Mouse (Mus musculus): ENCODE measurements around the gene Ddah2. TPM values are rescaled to one million over a fixed set of nuclear protein-coding genes. Genes with fewer than 3 reads are reported as not detected.

The Ddah2 gene
- polyA plus RNA-seq, 1 experiment from 2014 or later: 227 TPM

DNA sequence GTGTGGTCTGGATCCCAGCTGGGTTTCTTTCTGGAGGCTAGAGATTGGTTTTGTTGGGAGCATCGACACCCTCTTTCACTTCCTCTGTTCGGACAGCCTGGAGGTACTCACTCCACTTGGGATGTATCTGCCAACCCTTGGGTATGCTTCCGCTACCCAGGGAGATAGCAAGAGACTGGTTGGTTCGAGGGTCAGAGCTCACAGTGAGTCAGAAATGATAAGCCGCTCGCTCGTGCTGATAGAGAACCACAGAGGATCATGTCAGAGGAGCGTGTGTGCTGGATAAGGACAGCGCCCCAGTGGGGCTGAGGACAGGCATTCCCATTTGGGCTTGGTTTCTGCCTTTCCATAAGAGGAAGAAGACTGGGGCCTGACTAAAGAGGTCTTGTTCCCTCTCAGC, 20.9 kb downstream of the Ddah2 start:
- H3K36me3 ChIP-seq (ENCODE audit: insufficient read depth, low read length): no peaks in the 10 kb centered on the region
- no peak overlapping the region for H3K4me2 ChIP-seq (ENCODE audit: low read length)
- H3K27me3 ChIP-seq (ENCODE audit: insufficient read depth, low read length): no peaks in the 10 kb centered on the region; the same call in 1 of the 2 replicates
- peaks cover 3% of the 10 kb centered on the region; the same call in 1 of the 2 replicates for H3K4me1 ChIP-seq (replicated peaks; ENCODE audit: insufficient read depth, low read length)
- ATAC-seq (replicated peaks; ENCODE audit: low FRiP score, low read depth): no peak
- no peak for TF ChIP-seq CTCF (IDR thresholded peaks at IDR 0.05; ENCODE audit: low read depth)
- no peak overlapping the region for H3K9ac ChIP-seq (ENCODE audit: low read depth, low read length)
- no peak for DNase-seq (ENCODE audit: low spot score)
- H3K9me3 ChIP-seq (replicated peaks; ENCODE audit: low read length): no peaks in the 10 kb centered on the region
- 66% methylated on average over 9 of the region's 9 CpGs for WGBS
- no peak overlapping the region for H3K4me3 ChIP-seq (replicated peaks; ENCODE audit: low read depth, low read length)
- H3K27ac ChIP-seq: no peak overlapping the region

DNA sequence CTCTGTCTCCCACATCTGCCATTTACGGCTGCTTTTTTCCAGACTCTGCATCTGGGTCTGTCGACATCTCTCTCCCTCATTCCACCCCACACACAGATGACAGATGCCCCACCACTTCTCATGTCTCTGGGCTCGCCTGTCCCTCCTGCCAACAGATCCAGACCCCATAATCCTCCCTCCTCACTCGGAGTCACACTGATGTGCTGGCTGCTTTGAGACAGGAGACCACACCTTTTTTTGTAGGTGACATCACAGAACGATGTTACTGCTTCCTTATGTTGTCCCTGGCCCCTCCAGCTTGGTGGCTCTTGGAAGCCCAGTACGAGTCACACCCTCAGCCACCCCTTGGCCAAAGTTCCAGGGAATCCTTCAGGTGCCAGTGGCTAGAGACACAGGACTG, 21.4 kb downstream of the Ddah2 start:
- no peaks in the 10 kb centered on the region; the same call in 1 of the 2 replicates for H3K27me3 ChIP-seq (ENCODE audit: insufficient read depth, low read length)
- 40% methylated on average over 6 of the region's 6 CpGs for WGBS
- no peaks in the 10 kb centered on the region for H3K9me3 ChIP-seq (replicated peaks; ENCODE audit: low read length)
- DNase-seq (ENCODE audit: low spot score): no peak
- H3K4me2 ChIP-seq (ENCODE audit: low read length): no peak overlapping the region
- ATAC-seq (replicated peaks; ENCODE audit: low FRiP score, low read depth): no peak
- H3K4me3 ChIP-seq (replicated peaks; ENCODE audit: low read depth, low read length): no peak overlapping the region
- TF ChIP-seq CTCF (IDR thresholded peaks at IDR 0.05; ENCODE audit: low read depth): no peak
- no peak overlapping the region for H3K9ac ChIP-seq (ENCODE audit: low read depth, low read length)
- peaks cover 3% of the 10 kb centered on the region; the same call in 1 of the 2 replicates for H3K4me1 ChIP-seq (replicated peaks; ENCODE audit: insufficient read depth, low read length)
- H3K27ac ChIP-seq: no peak overlapping the region
- no peaks in the 10 kb centered on the region for H3K36me3 ChIP-seq (ENCODE audit: insufficient read depth, low read length)

DNA sequence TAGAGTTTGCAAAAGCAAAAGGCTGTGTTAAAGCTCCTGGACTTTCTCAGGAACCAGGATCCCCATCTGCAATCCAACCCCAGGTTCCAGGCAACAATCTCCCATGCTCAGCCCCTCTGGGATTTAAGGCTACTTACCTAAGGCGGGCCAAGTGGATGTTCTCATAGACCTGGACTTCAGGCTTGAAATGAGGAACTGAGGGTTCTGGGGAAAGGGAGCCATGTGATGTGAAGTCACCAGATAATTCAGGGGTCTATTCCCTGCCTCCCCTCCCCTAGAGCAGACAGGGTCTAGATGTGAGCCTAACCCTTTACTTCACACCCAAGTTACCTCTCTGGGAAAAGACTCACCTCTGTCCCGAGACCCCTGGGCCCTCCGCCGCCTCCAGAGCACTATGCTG, 21.9 kb downstream of the Ddah2 start:
- no peak for DNase-seq (ENCODE audit: low spot score)

DNA sequence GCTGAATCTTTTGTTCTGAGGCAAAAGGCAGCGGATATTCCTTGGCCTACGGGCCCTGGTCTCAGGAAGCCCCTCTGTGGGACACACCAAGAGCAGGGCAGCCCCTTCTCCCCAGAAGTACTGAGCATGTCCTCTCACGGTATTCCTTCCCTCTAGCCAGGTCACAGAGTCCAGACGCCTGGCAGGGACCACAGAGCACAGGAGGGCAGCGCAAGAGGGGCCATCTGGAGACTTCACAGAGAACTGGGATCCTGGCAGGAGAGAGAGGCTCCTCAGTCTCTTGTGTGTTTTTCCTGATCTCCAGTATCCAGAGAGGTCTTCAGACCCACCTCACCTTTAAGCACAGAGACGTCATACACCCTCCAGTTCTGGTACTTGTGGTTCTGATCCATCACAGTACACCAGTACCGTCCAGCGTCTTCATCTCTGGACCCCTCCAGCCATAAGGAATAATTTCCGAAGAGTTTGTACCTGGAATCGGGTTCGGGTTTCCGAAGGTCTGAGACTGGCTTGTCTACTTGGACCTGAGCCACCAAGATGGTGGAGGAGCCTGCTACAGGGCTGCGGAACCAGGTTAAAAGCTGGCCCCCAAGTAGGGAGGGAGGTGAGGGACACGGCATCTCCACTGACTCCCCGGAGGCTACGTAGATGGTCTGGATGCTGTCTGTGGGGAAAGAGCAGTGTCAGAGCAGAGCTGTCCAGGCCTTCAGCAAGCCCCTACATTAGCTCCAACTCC, 24.2 kb downstream of the Ddah2 start:
- H3K27ac ChIP-seq: no peak overlapping the region
- H3K4me1 ChIP-seq (replicated peaks; ENCODE audit: insufficient read depth, low read length): no peaks in the 10 kb centered on the region
- 84% methylated on average over 16 of the region's 16 CpGs for WGBS

More for the DNA sequence above, 21.9 kb downstream of the Ddah2 start:
- Histone ChIP-seq H3K36me3 (ENCODE audit: insufficient read depth, low read length) (no peaks in the 10 kb centered on the region), H3K9me3 (replicated peaks; ENCODE audit: low read length) (no peaks in the 10 kb centered on the region), H3K4me1 (replicated peaks; ENCODE audit: insufficient read depth, low read length) (peaks cover 3% of the 10 kb centered on the region; the same call in 1 of the 2 replicates), H3K4me3 (replicated peaks; ENCODE audit: low read depth, low read length) (no peak overlapping the region), H3K27ac (no peak overlapping the region), H3K27me3 (ENCODE audit: insufficient read depth, low read length) (no peaks in the 10 kb centered on the region; the same call in 1 of the 2 replicates), H3K9ac (ENCODE audit: low read depth, low read length) (no peak overlapping the region), H3K4me2 (ENCODE audit: low read length) (no peak overlapping the region)
- no peak for TF ChIP-seq CTCF (IDR thresholded peaks at IDR 0.05; ENCODE audit: low read depth)
- 81% methylated on average over 4 of the region's 4 CpGs for WGBS
- no peak for ATAC-seq (replicated peaks; ENCODE audit: low FRiP score, low read depth)

DNA sequence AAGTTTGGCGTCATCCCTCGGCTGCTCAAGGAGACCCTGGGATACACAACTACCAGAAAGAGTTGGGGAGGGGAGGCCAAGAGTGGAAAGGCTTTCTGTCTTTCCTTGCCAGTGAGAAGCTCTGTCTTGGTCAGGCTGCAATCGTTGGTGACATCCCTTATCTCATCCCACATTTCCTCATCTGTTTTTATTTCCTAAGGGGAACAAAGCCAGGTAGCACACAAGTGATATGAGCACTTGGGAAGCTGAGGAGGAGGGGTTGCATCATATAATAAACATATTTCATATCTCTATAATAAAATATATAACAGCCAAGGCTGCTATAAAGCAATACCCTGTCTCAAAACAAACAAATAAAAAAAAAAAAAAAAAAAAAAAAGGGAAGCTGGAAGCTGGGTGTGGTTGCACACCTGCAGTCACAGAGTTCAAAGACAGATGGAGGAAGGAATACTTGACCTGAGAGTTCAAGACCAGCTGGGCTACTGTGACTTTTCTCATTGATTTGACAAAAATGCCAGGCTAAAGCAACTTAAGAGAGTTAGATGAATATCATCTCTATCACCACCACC, 25.2 kb downstream of the Ddah2 start:
- Histone ChIP-seq H3K27me3 (ENCODE audit: insufficient read depth, low read length) (no peaks in the 10 kb centered on the region; the same call in 1 of the 2 replicates), H3K4me1 (replicated peaks; ENCODE audit: insufficient read depth, low read length) (no peaks in the 10 kb centered on the region), H3K9me3 (replicated peaks; ENCODE audit: low read length) (no peaks in the 10 kb centered on the region), H3K9ac (ENCODE audit: low read depth, low read length) (no peak overlapping the region), H3K27ac (no peak overlapping the region), H3K4me2 (ENCODE audit: low read length) (no peak overlapping the region), H3K4me3 (replicated peaks; ENCODE audit: low read depth, low read length) (no peak overlapping the region), H3K36me3 (ENCODE audit: insufficient read depth, low read length) (no peaks in the 10 kb centered on the region)
- TF ChIP-seq CTCF (IDR thresholded peaks at IDR 0.05; ENCODE audit: low read depth): no peak
- DNase-seq (ENCODE audit: low spot score) (no peak), ATAC-seq (replicated peaks; ENCODE audit: low FRiP score, low read depth) (no peak)
- 76% methylated on average over 3 of the region's 3 CpGs for WGBS

More for the DNA sequence above, 24.2 kb downstream of the Ddah2 start:
- H3K36me3 ChIP-seq (ENCODE audit: insufficient read depth, low read length): no peaks in the 10 kb centered on the region
- no peak for DNase-seq (ENCODE audit: low spot score)
- ATAC-seq (replicated peaks; ENCODE audit: low FRiP score, low read depth): no peak
- TF ChIP-seq CTCF (IDR thresholded peaks at IDR 0.05; ENCODE audit: low read depth): no peak
- H3K9me3 ChIP-seq (replicated peaks; ENCODE audit: low read length): no peaks in the 10 kb centered on the region
- no peak overlapping the region for H3K9ac ChIP-seq (ENCODE audit: low read depth, low read length)
- no peak overlapping the region for H3K4me3 ChIP-seq (replicated peaks; ENCODE audit: low read depth, low read length)
- H3K27me3 ChIP-seq (ENCODE audit: insufficient read depth, low read length): no peaks in the 10 kb centered on the region; the same call in 1 of the 2 replicates
- no peak overlapping the region for H3K4me2 ChIP-seq (ENCODE audit: low read length)

DNA sequence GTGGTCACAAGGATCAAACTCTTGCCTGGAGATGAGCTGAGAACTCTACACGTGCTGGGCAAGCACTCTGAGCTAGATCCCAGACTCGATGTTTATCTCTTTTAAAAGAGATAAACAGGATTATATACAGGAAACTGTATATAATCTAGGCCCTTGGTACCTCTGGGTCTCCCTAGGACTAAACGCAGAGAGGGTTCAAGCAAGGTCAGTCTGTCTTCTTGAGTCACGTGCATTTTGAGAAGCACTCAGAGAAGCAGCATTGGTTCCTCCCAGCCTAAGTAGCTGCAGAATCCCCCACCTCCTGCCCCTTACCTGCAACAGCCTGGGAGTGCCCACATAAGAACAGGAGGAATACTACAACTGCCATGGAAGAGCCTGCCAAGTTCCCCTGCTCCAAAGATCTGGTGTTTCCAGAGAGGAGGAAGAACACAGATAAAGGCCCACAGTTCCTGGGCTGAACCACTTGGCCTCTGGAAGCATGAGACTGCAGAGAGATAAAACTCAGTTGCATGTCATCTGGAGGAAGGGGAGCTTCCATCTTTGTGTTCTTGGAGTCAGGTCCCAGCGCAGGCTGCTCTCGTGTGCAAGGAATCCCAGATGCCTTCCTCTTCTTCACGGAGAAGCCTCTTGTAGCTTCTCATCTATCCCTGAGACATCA, 26.5 kb downstream of the Ddah2 start, which contains the start of gene Ly6g6f:
Gene Ly6g6f (minus strand): TSS at position 403 of the 658 bp plus-strand sequence.
- H3K4me3 ChIP-seq (replicated peaks; ENCODE audit: low read depth, low read length): no peak within 1 kb of the TSS
- H3K27ac ChIP-seq: no peak within 1 kb of the TSS
- no peak within 1 kb of the TSS for H3K9ac ChIP-seq (ENCODE audit: low read depth, low read length)
- 76% methylated on average over 7 of the region's 7 CpGs for WGBS
- H3K4me2 ChIP-seq (ENCODE audit: low read length): no peak within 1 kb of the TSS
- no peak for TF ChIP-seq CTCF (IDR thresholded peaks at IDR 0.05; ENCODE audit: low read depth)
- no peaks in the 10 kb centered on the region; the same call in 1 of the 2 replicates for H3K27me3 ChIP-seq (ENCODE audit: insufficient read depth, low read length)
- peaks cover 6% of the 10 kb centered on the region; the same call in 1 of the 2 replicates for H3K4me1 ChIP-seq (replicated peaks; ENCODE audit: insufficient read depth, low read length)
- ATAC-seq (replicated peaks; ENCODE audit: low FRiP score, low read depth) (no peak), DNase-seq (ENCODE audit: low spot score) (no peak)
- H3K9me3 ChIP-seq (replicated peaks; ENCODE audit: low read length): no peaks in the 10 kb centered on the region
- no peaks in the 10 kb centered on the region for H3K36me3 ChIP-seq (ENCODE audit: insufficient read depth, low read length)

Data from kidney, postnatal 0 days (tissue).